Mouse (Mus musculus): Measurements from ENCODE around the gene Tmem151a.

DNA sequence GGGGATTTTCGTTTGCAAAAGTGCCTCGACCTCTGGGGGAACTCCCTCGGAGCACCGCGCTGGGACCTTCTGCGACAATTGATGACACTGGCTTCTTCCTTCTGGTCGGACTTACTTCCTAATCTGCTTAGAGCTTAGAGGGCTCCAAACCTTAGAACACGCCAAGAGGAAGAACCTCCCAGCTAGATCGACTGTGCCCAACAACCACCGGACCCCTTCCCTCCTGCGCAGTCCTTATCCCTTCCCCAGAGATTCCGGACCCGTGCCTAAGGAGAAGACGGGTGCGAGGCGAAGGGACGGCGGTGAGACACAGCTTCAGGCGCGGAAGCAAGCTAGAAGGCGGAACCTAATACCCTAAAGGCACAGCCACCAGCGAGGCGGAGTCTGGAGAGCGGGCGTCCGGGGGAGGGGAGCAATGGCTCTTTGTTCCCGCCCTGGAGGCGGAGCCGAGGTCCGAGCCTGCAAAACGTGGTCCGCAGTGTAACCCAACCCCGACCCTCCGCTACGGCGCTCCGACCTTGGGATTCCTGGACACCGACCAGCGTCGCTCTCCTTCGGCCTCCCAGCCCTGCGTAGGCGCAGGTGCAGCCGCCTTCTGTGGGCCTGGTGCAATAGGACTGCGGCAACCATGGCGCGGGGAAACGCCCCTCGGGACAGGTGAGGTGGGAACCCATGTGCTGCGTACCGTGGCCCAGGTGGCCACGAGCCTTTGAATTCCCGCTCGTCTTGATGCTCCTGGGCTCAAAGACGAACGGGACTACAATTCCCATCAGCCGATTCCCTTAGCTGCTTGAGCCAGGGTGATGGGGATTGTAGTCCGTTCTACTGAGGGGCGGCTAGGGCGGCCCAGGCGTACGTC, 61.5 kb downstream of the Tmem151a start, which contains the start of gene Slc29a2:
- TF ChIP-seq GATA1 (IDR thresholded peaks at IDR 0.05; ENCODE audit: borderline replicate concordance, low read length): no peak
- no peak for TF ChIP-seq FLI1 (IDR thresholded peaks at IDR 0.05; ENCODE audit: low read length)
